Mouse (Mus musculus) mouse embryonic stem cell (cell line): ENCODE results near the gene Noto.

Source experiments
- in situ Hi-C, 2 experiments: fragments of 300-500 bp; cut with MboI; formaldehyde crosslinking; loops; 1 replicate in 1 of 2; 3 replicates in 1 of 2; pipeline ENCODE4 v1.14.3; 2019 to 2020; ENCODE audit warnings: low sequenced_read_pairs in 2 of 2, low pct_unique_long_range_greater_than_20kb in 1 of 2, mixed read lengths in 1 of 2; ENCODE audit not compliant: unreplicated experiment in 1 of 2

The Noto gene

DNA sequence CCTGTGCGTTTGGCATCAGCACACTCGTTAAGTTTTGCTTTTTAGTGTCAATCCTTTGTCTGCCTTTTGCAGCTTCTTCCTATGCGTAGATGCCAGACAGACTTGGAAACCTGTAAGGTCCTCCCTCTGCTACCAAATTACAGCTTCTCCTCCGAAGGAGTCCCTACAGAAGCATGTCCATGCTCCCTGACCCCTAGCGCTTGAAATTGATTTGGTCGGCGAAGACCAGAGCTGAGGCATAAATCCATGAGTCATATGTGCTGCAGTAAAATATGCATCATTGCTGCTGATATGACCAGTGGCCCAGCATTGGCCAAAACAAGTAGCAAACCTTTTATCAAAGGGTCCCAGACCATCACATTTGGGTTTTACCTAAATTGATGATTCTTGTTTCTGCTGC is 29.1 kb downstream of the Noto start:
- in situ Hi-C loops, result no loop called here

DNA sequence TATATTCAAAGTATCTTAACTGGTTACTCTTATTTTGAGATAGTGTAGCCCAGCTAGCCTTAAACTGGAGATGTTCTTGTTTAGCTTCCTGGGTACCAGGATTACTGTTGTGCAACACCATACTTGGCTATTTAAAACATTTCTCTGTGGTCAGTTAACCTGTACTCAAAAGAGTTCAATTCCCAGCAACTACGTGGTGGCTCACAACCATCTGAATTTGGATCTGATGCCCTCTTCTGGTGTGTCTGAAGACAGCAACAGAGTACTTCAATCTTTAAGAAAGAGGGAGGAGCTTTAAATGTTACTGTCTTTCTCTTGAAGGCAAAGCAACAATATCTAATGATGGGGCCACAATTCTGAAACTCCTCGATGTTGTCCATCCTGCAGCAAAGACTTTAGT is 35.9 kb downstream of the Noto start:
- in situ Hi-C loops, result no loop called here

DNA sequence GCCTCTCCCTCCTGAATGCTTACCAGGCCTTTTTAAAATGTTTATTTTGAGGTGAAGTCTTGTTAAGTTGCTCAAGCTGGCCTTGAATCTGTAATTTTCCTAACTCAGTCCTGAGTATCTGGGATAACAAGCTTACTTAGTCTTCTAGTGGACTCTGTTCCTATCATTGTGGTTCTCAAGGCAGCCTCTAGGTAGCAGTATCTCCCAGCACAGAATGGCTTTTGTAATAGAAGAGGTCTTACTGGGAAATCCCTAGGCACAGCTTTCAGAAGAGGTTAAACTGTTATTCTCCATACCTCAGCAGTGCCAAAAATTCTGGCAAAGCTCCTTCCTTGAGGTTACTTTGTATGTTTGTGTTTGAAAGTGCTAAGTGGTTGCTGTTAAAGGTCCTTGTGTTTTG is 41.7 kb downstream of the Noto start:
- in situ Hi-C loops, result no loop called here

DNA sequence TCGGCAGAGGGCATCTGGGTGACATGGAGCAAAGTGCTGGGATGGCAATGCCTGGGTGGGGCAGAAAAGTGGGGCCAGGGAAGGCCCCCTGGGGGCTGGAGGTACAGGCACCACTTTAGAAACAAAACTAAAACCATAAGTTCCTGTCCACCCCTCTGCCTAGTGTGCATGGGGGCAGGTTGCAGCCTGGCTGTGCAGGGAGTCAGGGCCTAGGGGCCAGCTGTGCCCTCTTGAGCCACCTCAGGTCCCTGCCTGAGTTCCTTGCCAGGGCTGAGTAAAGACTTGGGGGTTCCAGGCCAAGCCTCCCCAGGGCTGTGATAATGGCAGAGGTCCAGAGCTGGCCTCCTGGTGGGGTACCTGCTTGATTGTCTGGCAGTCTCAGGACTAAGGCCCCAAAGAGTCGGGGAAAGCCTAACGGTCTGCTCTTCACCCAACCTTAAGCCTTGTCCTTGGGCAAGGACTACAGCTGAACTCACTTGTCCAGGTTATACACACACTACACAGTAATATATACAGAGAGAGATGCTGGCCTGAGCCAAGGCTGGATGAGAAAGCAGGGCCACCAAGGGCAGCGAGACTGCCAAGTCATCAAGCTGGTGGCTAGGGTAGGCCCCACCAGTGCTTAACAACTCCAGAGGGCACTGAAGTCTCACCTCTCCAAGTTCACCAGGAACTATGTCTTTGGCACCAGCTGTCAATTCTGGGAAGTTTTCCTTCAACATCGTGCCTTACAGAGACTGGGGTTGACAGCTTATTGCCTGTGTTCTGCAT is 46.2 kb downstream of the Noto start:
- in situ Hi-C loops, result no loop called here

DNA sequence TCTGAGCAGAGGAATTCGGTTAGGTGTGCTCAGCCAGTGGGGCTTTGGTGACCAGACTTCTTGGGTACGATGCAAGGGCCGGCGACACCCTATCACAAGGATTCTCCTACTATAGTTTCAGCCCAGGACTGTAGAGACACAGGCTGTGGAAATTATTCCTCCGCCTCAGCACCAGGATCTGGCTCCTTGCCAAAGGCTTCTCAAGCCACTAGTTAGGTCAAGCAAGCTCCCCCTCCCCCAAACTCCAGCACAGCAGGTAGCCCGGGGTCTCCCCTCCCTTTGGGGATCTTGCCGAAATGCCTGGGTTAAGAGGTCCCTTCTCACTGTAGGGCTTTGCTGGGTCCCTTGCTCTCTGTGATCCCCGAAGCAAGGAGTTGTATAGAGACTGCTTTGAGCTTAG is 48.3 kb downstream of the Noto start:
- in situ Hi-C loops, result no loop called here

DNA sequence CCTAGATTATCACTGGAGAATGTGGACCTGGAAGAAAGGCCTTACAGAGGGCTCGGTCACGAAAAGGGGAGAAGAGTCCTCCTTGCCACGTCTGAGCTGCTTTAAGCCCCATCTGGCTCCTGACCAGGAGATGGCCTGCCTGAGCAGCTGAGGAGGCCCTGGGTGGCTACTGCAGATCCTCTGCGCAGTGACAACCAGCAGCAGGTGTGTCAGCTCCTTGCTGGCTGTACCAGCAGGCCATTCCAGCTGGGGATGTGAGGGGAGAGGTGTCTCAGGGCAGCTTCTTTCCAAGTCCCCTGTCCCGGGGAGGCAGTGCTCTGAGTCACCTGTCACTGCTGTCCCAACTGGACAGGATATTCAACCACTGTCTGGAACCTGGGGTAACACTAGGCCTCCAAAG is 48.9 kb downstream of the Noto start:
- in situ Hi-C loops, result no loop called here

DNA sequence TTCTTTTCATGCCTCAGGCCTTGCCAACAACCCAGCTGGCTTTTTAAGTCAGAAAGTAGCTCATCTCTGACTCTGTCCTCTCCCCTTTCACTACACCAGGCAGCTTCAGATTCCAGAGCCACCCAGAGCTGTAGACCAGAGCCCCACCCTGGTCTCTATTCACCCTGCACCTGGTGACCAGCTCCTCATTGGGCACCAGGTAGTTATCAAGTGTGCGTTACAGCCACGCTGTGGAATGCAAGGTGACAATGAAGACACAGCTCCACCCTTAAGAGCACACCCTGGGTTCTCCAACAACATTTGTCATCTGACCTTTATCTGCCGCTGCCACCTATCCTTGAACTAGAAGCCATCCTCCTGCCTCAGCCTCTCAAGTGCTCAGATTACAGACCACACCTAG is 51.9 kb downstream of the Noto start:
- in situ Hi-C loops, result no loop called here

DNA sequence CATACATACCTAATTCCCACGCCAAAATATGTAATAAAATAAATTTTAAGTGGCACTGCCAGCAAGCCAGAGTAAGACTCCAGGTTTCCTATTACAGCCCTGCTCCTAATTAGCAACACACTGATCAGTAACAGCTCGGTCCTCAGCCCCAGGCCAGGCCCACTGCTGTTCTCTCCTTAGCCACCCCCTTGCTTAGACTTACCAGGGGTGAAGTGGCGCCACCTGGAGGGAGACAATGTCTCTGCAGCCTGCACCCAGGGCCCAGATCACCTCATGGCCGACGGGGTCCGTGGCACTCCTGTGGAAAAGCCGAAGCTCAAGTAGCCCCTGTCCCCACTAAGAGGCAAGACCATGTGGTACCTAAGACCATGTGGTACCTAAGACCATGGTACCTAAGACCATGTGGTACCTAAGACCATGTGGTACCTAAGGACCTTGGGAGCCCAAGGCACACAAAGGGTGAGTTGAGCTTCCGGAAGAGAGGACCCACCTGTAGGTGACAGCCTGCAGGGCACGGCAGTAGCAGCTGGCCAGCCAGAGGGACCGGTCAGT is 53.8 kb downstream of the Noto start:
- in situ Hi-C loops, result no loop called here

DNA sequence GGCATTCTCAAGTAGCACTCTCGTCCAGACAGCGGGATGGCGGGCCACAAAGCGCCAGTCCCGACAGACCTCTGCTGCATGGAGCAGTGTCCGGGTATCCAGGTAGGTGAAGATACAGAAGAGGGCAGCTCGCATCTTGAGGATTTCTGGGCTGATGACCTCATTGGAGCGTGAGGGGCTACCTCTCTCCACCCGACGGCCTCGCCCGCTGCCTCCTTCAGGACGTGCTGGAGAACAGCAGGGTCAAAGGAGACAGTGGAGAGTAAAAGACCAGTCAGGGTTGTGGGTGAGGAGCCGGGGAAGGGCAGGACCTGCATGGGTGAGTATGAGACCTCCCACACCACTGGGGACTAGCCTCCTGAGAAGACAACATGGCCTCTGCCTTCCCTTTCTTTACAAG is 54.7 kb downstream of the Noto start:
- in situ Hi-C loops, result no loop called here
